Mouse (Mus musculus) heart, adult 8-10 months (tissue): Measurements from ENCODE around the gene Stoml1. TPM values are rescaled to one million over a fixed set of nuclear protein-coding genes. Genes with fewer than 3 reads are reported as not detected.

Experiments used
- DNase-seq: peaks from one replicate; pipeline ENCODE4 v3.0.0; 2022; ENCODE audit warnings: low spot score
- total RNA-seq, 4 experiments: library from RNA; stranded (reverse); gene quantifications; 2 replicates each; pipeline ENCODE4 v1.2.4; 2022

Gene Stoml1
- total RNA-seq: 10 to 100 TPM in 3 of 4 experiments, 1 to 10 TPM in 1; 9.5 to 13.4 (median 11.7) TPM

GRCm38 (mm10) chr9:58253033-58253804, at the start of gene Stoml1:
Gene Stoml1, plus strand, starts transcription at chr9:58253164.
- DNase-seq: peak; percentile 98

GRCm38 (mm10) chr9:58203516-58204447, 49.2 kb upstream of the Stoml1 start, which contains the start of the genes Islr and Islr2:
Gene Islr, minus strand, starts transcription at chr9:58204306.
Gene Islr2, minus strand, starts transcription at chr9:58204319.
- peak; percentile 66 for DNase-seq

- peak; percentile 93 for DNase-seq
Measured at GRCm38 (mm10) chr9:58204448-58205000, 48.4 kb upstream of the Stoml1 start.

GRCm38 (mm10) chr9:58206013-58206412, 47.0 kb upstream of the Stoml1 start:
- DNase-seq: no peak

GRCm38 (mm10) chr9:58209462-58210303, 43.3 kb upstream of the Stoml1 start:
- no peak for DNase-seq

- DNase-seq: no peak
Measured at GRCm38 (mm10) chr9:58210304-58210627, 42.7 kb upstream of the Stoml1 start.

GRCm38 (mm10) chr9:58213377-58213776, 39.6 kb upstream of the Stoml1 start:
- no peak for DNase-seq

GRCm38 (mm10) chr9:58213865-58214264, 39.1 kb upstream of the Stoml1 start:
- DNase-seq: no peak

GRCm38 (mm10) chr9:58214519-58215180, 38.3 kb upstream of the Stoml1 start:
- DNase-seq: peak; percentile 35

- no peak for DNase-seq
Measured at GRCm38 (mm10) chr9:58216402-58216801, 36.6 kb upstream of the Stoml1 start.

GRCm38 (mm10) chr9:58218539-58218938, 34.4 kb upstream of the Stoml1 start:
- no peak for DNase-seq

- no peak for DNase-seq
Measured at GRCm38 (mm10) chr9:58220218-58220903, 32.6 kb upstream of the Stoml1 start.

GRCm38 (mm10) chr9:58224356-58224755, 28.6 kb upstream of the Stoml1 start:
- DNase-seq: no peak

- peak; percentile 52 for DNase-seq
Measured at GRCm38 (mm10) chr9:58225915-58226913, 26.8 kb upstream of the Stoml1 start.

- no peak for DNase-seq
Measured at GRCm38 (mm10) chr9:58228777-58229466, 24.0 kb upstream of the Stoml1 start.

GRCm38 (mm10) chr9:58231746-58232145, 21.2 kb upstream of the Stoml1 start:
- DNase-seq: no peak

- peak; percentile 46 for DNase-seq
Measured at GRCm38 (mm10) chr9:58232374-58232773, 20.6 kb upstream of the Stoml1 start.

GRCm38 (mm10) chr9:58234502-58235015, 18.4 kb upstream of the Stoml1 start:
- DNase-seq: no peak
